Mouse (Mus musculus) kidney, embryonic 15.5 days (tissue): ENCODE measurements at regions not wholly inside any gene's neighbourhood (a gene's known extent, or its start where the extent isn't known, plus 50 kb on each side); places are given as distances from the start of the nearest gene placed in this dataset.
A peak's percentile ranks its signal among the peaks of the same experiment; 100 is the strongest.

ENCODE experiments used
- ATAC-seq: fragments of 200-750 bp; cut with Nextera tagmentation; replicated peaks from 2 replicates; pipeline ENCODE4 v1.8.0; 2017; ENCODE audit warnings: moderate TSS enrichment; ENCODE audit not compliant: low FRiP score
- H3K27ac ChIP-seq: fragments of 300-500 bp; sonication (generic); 2 replicates; pipeline ENCODE4 v1.5.1; 2015; ENCODE audit warnings: mild to moderate bottlenecking, inconsistent platforms
- H3K27me3 ChIP-seq: fragments of 300-500 bp; sonication (generic); 2 replicates; pipeline ENCODE4 v1.6.1; 2015; ENCODE audit warnings: inconsistent platforms
- H3K36me3 ChIP-seq: fragments of 300-500 bp; sonication (generic); 2 replicates; pipeline ENCODE4 v1.6.1; 2015; ENCODE audit warnings: inconsistent platforms
- H3K4me1 ChIP-seq: fragments of 300-500 bp; sonication (generic); 2 replicates; pipeline ENCODE4 v1.6.1; 2015; ENCODE audit warnings: inconsistent platforms
- H3K4me2 ChIP-seq: fragments of 300-500 bp; sonication (generic); 2 replicates; pipeline ENCODE4 v1.6.1; 2015; ENCODE audit warnings: moderate library complexity, mild to moderate bottlenecking, inconsistent platforms
- H3K4me3 ChIP-seq: fragments of 300-500 bp; sonication (generic); replicated peaks from 2 replicates; pipeline ENCODE4 v1.5.1; 2015; ENCODE audit warnings: mild to moderate bottlenecking, inconsistent platforms
- H3K9ac ChIP-seq: fragments of 300-500 bp; sonication (generic); 2 replicates; pipeline ENCODE4 v1.6.1; 2015; ENCODE audit warnings: mild to moderate bottlenecking, inconsistent platforms
- H3K9me3 ChIP-seq: fragments of 300-500 bp; sonication (generic); replicated peaks from 2 replicates; pipeline ENCODE4 v1.6.1; 2016; ENCODE audit warnings: inconsistent platforms
- WGBS: fragments of 180-500 bp; shearing (Covaris S2); methylation state at CpG from one replicate; pipeline ENCODE4 v1.1.7; 2015; ENCODE audit warnings: mixed read lengths; 5-methylcytosine and 5-hydroxymethylcytosine counted together

DNA sequence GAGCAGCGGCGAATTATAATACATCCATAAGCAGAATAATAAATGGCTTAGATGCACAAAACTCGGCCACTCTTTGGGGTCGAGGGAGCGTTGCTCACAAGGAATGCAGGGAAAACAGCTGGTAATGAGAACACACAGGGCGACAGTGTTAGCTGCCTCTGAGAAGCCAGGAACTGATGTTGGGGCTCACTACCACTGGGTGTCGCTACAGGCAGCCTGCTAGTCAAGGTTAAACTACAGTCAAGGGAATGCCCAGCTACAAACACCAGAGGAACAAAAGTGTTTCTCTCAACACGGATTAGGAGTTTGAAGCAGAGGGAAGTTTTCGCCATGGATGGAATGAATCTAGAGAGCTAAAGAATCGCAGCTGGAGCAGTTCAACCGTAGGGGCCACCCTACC lies 175.3 kb downstream of the Gpat3 start:
- H3K27ac ChIP-seq = no peak overlapping the region
- no peak overlapping the region for H3K4me3 ChIP-seq
- 0 out of 2 replicates have a peak, but pooled peaks cover 2% of the 10 kb centered on the region for H3K4me1 ChIP-seq
- H3K9ac ChIP-seq = no peak overlapping the region
- no peaks in the 10 kb centered on the region for H3K9me3 ChIP-seq
- peak; percentile 76 for ATAC-seq
- peak overlapping the region; percentile 23; the same call in 1 of the 2 replicates for H3K4me2 ChIP-seq
- H3K36me3 ChIP-seq = no peaks in the 10 kb centered on the region
- H3K27me3 ChIP-seq = peaks cover 2% of the 10 kb centered on the region; the same call in 1 of the 2 replicates
- 8% methylated on average over 11 of the region's 11 CpGs for WGBS

DNA sequence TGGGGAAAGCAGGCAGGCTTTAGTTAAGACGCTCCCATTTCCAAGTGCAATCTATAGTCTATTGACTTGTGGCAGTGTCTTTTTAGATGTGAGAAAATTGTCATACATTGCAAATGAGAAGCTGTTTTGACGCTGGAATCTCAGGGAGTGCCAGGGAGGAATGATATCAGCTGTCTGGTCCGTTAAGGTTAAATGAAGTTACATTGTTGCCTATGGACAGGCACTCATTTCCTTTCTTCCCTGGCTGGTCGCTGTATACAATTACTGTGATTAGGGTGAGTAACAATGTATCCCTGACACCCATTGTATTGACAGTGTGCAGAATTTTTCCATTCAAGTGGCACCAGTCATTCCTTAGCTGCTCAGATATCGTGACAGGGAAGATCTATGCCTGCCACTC lies 168.3 kb downstream of the Gpat3 start:
- H3K27ac ChIP-seq = no peak overlapping the region
- no peak overlapping the region for H3K4me2 ChIP-seq
- no peaks in the 10 kb centered on the region for H3K36me3 ChIP-seq
- ATAC-seq = no peak
- no peaks in the 10 kb centered on the region for H3K9me3 ChIP-seq
- H3K4me1 ChIP-seq = no peaks in the 10 kb centered on the region
- WGBS = 78% methylated on average over 5 of the region's 5 CpGs
- H3K4me3 ChIP-seq = no peak overlapping the region
- no peak overlapping the region for H3K9ac ChIP-seq
- peaks cover 2% of the 10 kb centered on the region; the same call in 1 of the 2 replicates for H3K27me3 ChIP-seq

DNA sequence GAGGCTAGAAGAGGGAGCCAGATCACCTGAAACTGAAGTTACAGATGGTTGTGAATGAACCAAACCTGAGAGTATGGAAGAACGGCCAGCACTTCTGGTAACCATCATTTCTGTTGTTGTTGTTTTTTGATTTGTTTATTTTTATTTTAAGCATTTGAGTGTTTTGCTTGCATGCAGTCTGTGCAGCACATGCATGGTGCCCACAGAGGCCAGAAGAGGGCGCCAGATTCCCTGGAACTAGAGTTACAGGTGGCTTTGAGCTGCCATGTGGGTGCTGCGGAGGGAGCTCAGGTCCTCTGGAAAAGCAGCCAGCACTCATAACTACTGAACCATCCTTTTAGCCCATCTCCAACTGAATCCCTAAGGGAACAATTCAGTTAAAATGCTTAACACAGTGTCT lies 159.7 kb downstream of the Gpat3 start:
- H3K27ac ChIP-seq = no peak overlapping the region
- H3K9ac ChIP-seq = no peak overlapping the region
- H3K27me3 ChIP-seq = no peaks in the 10 kb centered on the region
- H3K4me2 ChIP-seq = no peak overlapping the region
- no peaks in the 10 kb centered on the region for H3K36me3 ChIP-seq
- H3K4me1 ChIP-seq = no peaks in the 10 kb centered on the region
- 74% methylated on average over 3 of the region's 3 CpGs for WGBS
- no peak overlapping the region for H3K4me3 ChIP-seq
- ATAC-seq = no peak
- no peaks in the 10 kb centered on the region for H3K9me3 ChIP-seq

DNA sequence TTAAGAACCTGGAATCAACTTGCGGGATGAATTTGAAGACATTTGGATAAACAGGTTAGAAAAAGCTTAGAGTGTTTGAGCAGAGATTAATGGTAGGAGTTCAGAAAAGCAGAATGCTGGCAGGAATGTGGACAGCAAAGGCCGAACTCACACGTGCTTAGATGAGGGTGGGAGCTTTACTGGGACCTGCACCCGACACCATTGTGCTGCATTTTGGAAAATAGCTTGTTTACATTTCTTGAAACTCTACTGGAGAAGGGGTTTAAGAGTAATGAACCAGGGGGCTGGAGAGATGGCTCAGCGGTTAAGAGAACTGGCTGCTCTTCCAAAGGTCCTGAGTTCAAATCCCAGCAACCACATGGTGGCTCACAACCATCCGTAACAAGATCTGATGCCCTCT lies 154.9 kb downstream of the Gpat3 start:
- WGBS = 83% methylated on average over 6 of the region's 6 CpGs
- no peaks in the 10 kb centered on the region for H3K27me3 ChIP-seq
- no peaks in the 10 kb centered on the region for H3K36me3 ChIP-seq
- H3K9ac ChIP-seq = no peak overlapping the region
- ATAC-seq = no peak
- H3K9me3 ChIP-seq = no peaks in the 10 kb centered on the region
- H3K27ac ChIP-seq = no peak overlapping the region
- H3K4me3 ChIP-seq = no peak overlapping the region
- no peaks in the 10 kb centered on the region for H3K4me1 ChIP-seq
- H3K4me2 ChIP-seq = no peak overlapping the region

DNA sequence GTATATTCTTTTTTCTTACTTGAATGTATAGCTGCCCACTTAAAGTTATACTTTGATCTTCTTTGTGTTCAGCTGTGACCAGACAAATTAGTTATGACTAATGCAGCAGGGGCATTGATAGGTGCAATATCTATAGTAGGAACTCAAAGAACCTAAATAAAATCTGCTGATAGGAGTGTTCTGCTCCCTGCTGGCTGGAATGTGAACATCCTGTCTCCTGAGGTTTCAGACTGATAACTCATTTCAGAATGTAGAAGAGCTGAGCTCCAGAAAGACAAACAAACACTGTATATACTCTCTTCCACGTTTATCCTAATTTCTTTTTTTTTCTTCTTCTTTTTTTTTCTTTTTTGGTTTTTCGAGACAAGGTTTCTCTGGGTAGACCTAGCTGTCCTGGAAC lies 146.9 kb downstream of the Gpat3 start:
- ATAC-seq = no peak
- H3K4me2 ChIP-seq = no peak overlapping the region
- H3K4me3 ChIP-seq = no peak overlapping the region
- 74% methylated on average over 2 of the region's 2 CpGs for WGBS
- H3K36me3 ChIP-seq = no peaks in the 10 kb centered on the region
- H3K27ac ChIP-seq = no peak overlapping the region
- no peaks in the 10 kb centered on the region for H3K9me3 ChIP-seq
- H3K27me3 ChIP-seq = no peaks in the 10 kb centered on the region; the same call in 1 of the 2 replicates
- no peaks in the 10 kb centered on the region for H3K4me1 ChIP-seq
- H3K9ac ChIP-seq = no peak overlapping the region

DNA sequence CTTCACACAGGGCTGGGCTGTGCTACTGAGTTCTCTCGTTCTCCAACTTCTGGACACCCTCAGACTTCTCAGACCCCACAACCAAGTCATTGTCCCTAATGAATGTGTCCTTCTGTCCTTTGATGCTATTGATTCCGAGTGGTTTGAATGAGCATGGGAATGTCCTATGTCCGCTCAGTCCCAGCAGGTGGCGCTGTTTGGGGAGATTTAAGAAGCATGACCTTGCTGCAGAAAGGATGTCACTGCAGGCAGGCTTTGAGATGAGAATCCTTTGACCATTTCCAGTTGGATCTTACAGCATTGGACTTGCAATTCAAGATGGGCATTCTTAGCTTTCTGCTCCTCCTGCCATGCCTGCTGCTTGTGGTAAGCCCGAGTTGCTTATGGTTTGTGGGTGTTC lies 146.1 kb downstream of the Gpat3 start:
- H3K4me3 ChIP-seq = no peak overlapping the region
- H3K4me1 ChIP-seq = no peaks in the 10 kb centered on the region
- H3K4me2 ChIP-seq = no peak overlapping the region
- H3K9ac ChIP-seq = no peak overlapping the region
- no peaks in the 10 kb centered on the region for H3K36me3 ChIP-seq
- 26% methylated on average over 5 of the region's 5 CpGs for WGBS
- no peak for ATAC-seq
- no peaks in the 10 kb centered on the region for H3K9me3 ChIP-seq
- no peak overlapping the region for H3K27ac ChIP-seq
- H3K27me3 ChIP-seq = no peaks in the 10 kb centered on the region; the same call in 1 of the 2 replicates

DNA sequence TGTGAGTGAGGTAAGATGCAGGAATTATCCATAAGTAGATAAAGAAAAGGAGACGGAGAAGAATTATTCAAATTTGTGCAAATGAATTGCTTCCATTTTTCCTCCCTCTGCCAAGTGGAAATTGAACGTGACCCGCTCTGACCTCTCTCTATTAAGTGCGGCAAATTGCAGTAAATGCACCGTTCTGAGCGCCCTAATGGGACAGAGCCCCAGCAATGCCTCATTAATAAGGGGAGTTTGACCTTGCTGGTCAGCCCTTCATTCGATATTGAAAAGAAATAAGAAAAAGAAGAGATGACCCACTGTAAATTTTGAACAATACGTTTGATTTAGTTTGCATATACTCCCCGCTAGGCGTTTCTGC lies 137.0 kb downstream of the Gpat3 start:
- Histone ChIP-seq H3K4me1 (no peaks in the 10 kb centered on the region), H3K27ac (no peak overlapping the region), H3K4me3 (no peak overlapping the region), H3K9ac (no peak overlapping the region), H3K36me3 (no peaks in the 10 kb centered on the region), H3K9me3 (no peaks in the 10 kb centered on the region), H3K27me3 (no peaks in the 10 kb centered on the region), H3K4me2 (no peak overlapping the region)
- no peak for ATAC-seq
- 63% methylated on average over 10 of the region's 10 CpGs for WGBS

DNA sequence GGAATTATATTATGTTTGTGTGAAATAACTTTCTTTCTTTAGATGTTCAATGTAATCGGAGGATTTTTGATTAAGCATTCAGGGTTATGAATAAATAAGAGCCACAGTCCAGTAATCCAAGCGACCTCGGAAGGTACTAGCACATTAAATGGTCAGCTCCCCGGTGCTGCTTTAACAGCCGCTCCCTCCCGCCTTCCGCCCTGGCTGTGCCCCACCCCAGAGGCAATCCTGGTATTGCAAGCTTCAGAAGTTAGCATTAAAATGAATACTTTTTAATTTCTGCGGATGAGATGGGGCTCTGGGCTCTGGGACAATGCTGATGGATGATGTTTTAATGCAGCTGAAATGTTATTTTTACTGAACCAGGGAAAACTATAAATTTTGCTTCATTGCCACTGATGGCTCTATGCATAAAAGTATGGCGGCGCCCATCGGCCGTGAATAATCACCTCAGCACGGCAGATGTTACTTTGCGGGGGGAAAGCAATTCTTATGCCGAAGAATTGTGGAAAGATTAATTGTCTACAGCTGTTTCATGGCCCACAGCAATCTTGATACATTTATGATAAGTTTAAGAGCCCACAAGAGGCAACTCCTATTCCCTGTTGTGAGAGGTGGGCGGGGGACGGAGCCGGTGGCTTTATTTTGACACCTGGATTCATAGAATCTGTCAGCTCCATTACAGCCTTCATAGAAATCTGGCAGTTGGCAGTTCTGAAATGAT lies 136.5 kb downstream of the Gpat3 start:
- H3K4me2 ChIP-seq = no peak overlapping the region
- no peak for ATAC-seq
- no peak overlapping the region for H3K4me3 ChIP-seq
- no peak overlapping the region for H3K27ac ChIP-seq
- H3K36me3 ChIP-seq = no peaks in the 10 kb centered on the region
- H3K9me3 ChIP-seq = no peaks in the 10 kb centered on the region
- no peaks in the 10 kb centered on the region for H3K4me1 ChIP-seq
- H3K27me3 ChIP-seq = no peaks in the 10 kb centered on the region
- WGBS = 52% methylated on average over 18 of the region's 18 CpGs
- no peak overlapping the region for H3K9ac ChIP-seq

DNA sequence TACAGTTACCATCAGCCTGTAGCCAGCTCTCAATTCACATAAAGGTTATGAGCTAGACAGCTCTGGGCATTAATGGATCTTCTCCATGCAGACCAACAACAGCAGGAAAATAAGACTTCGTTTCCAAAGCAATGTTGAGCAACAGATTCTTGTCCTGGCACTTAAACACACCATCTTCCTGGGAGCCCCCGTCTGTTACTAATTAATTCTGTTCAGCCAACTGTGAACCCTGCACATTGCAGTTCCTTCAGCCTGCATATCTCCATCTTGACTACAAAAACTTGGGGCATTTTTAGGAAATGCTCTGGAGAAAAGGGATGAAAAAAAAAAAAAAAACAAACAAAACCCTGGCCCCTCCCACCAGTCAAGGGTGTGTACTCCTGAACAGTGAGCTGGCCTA lies 131.2 kb downstream of the Gpat3 start:
- H3K4me3 ChIP-seq = no peak overlapping the region
- H3K36me3 ChIP-seq = no peaks in the 10 kb centered on the region
- 0 out of 2 replicates have a peak, but pooled peaks have one; percentile 46 for ATAC-seq
- H3K27ac ChIP-seq = no peak overlapping the region
- H3K4me1 ChIP-seq = no peaks in the 10 kb centered on the region
- H3K4me2 ChIP-seq = no peak overlapping the region
- no peaks in the 10 kb centered on the region for H3K27me3 ChIP-seq
- H3K9me3 ChIP-seq = no peaks in the 10 kb centered on the region
- no peak overlapping the region for H3K9ac ChIP-seq
- 34% methylated on average over 2 of the region's 2 CpGs for WGBS

DNA sequence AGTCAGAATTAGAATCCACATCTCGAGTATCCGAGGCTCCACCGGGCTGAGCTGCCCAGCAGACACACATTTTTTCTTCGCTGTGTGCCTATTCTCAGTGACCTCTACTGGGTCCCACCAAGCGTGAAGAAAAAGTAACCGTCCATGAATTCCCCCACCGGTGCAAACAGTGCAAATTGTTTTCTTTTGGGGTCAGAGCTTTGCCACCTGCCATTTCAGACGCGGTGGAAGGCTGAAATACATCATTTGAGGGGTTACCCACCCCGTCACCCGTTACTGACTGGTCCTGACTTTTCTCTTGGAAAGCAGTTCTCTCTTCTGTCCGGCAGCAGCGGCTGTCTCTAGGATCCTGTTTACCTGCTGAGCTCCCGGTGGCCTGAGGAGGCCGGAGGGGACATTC lies 105.7 kb downstream of the Gpat3 start:
- Histone ChIP-seq H3K27me3 (peaks cover 19% of the 10 kb centered on the region), H3K9ac (no peak overlapping the region), H3K4me3 (peak overlapping the region; percentile 4; the same call in 1 of the 2 replicates), H3K36me3 (no peaks in the 10 kb centered on the region), H3K9me3 (no peaks in the 10 kb centered on the region), H3K27ac (no peak overlapping the region), H3K4me1 (peaks cover 9% of the 10 kb centered on the region; the same call in 1 of the 2 replicates), H3K4me2 (peak overlapping the region; percentile 46)
- WGBS = 16% methylated on average over 15 of the region's 15 CpGs
- ATAC-seq = peak; percentile 78
